Mouse (Mus musculus) cerebellum, adult 2 months (tissue): ENCODE measurements at regions not wholly inside any gene's neighbourhood (a gene's known extent, or its start where the extent isn't known, plus 50 kb on each side); places are given as distances from the start of the nearest gene placed in this dataset.

Source experiments
- CTCF ChIP-seq: fragments of 200-500 bp; IDR thresholded peaks from 2 replicates; pipeline ENCODE4 v1.5.1; 2011; ENCODE audit warnings: low read depth, mild to moderate bottlenecking, control low read depth, low read length, moderate library complexity, borderline replicate concordance; ENCODE audit not compliant: insufficient read depth
- POLR2A ChIP-seq: fragments of 200-500 bp; IDR thresholded peaks from 2 replicates; pipeline ENCODE4 v1.6.1; 2011; ENCODE audit warnings: low read length, control low read depth, borderline replicate concordance; ENCODE audit not compliant: insufficient read depth

GRCm38 (mm10) chr12:9338801-9339231, 231.1 kb upstream of the Osr1 start:
- TF ChIP-seq CTCF (no peak), POLR2A (no peak)
